Mouse (Mus musculus) midbrain, embryonic 10.5 days (tissue): ENCODE measurements at regions not wholly inside any gene's neighbourhood (a gene's known extent, or its start where the extent isn't known, plus 50 kb on each side); places are given as distances from the start of the nearest gene placed in this dataset.

Source experiments
- DNase-seq: peaks from one replicate; pipeline ENCODE4 v3.0.0-alpha.2; 2017; ENCODE audit warnings: low spot score
- H3K27ac ChIP-seq: fragments of 300-500 bp; sonication (generic); replicated peaks from 2 replicates; pipeline ENCODE4 v1.5.1; 2016; ENCODE audit warnings: mild to moderate bottlenecking
- H3K27me3 ChIP-seq: fragments of 300-500 bp; sonication (generic); 2 replicates; pipeline ENCODE4 v1.6.1; 2016; ENCODE audit warnings: low read depth, mild to moderate bottlenecking; ENCODE audit not compliant: poor library complexity, severe bottlenecking
- H3K36me3 ChIP-seq: fragments of 300-500 bp; sonication (generic); 2 replicates; pipeline ENCODE4 v1.6.1; 2016; ENCODE audit warnings: mild to moderate bottlenecking, moderate library complexity
- H3K4me1 ChIP-seq: fragments of 300-500 bp; sonication (generic); 2 replicates; pipeline ENCODE4 v1.6.1; 2016
- H3K4me3 ChIP-seq: fragments of 300-500 bp; sonication (generic); 2 replicates; pipeline ENCODE4 v1.5.1; 2016; ENCODE audit warnings: mild to moderate bottlenecking, moderate library complexity
- H3K9me3 ChIP-seq: fragments of 300-500 bp; sonication (generic); replicated peaks from 2 replicates; pipeline ENCODE4 v1.6.1; 2016; ENCODE audit warnings: mild to moderate bottlenecking
- WGBS: fragments of 180-500 bp; shearing (Covaris S2); methylation state at CpG from one replicate; pipeline ENCODE4 v1.1.7; 2016; 5-methylcytosine and 5-hydroxymethylcytosine counted together

- H3K4me3 ChIP-seq, result no peak overlapping the region
- H3K4me1 ChIP-seq, result no peaks in the 10 kb centered on the region
- H3K9me3 ChIP-seq, result no peaks in the 10 kb centered on the region
- H3K27ac ChIP-seq, result no peak overlapping the region
- no peaks in the 10 kb centered on the region for H3K36me3 ChIP-seq
- WGBS, result 90% methylated on average over 5 of the region's 5 CpGs
- DNase-seq, result no peak
- H3K27me3 ChIP-seq, result no peaks in the 10 kb centered on the region
These were observed 345.4 kb downstream of the Adgrl2 start for GRCm38 (mm10) chr3:148644924-148645323.

DNA sequence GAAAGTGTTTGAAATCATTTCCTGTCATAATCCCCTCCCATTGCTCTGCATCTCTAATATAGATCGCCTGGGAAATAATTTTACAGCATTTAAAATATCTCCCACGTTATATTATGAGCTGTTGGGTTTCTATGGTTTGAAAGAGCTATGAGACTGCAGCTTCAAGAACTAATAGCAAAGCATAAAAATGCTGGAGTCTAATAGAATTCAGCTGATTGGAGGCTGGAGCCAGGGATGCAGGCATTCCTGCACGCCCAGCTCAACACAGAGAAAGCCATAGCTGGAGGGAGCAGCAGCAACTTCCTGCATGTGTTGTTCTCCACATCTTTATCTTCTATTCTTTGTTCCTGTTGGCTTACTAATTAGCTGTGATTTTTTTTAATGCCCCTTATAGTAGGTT is 348.8 kb downstream of the Adgrl2 start:
- Histone ChIP-seq H3K27me3 (no peaks in the 10 kb centered on the region), H3K9me3 (no peaks in the 10 kb centered on the region; the same call in 1 of the 2 replicates), H3K4me3 (no peak overlapping the region), H3K27ac (no peak overlapping the region), H3K36me3 (no peaks in the 10 kb centered on the region), H3K4me1 (peaks cover 6% of the 10 kb centered on the region)
- DNase-seq, result no peak
- 79% methylated on average over 3 of the region's 3 CpGs for WGBS

GRCm38 (mm10) chr3:148640680-148641101 is 349.7 kb downstream of the Adgrl2 start:
- WGBS, result 65% methylated on average over 3 of the region's 3 CpGs
- Histone ChIP-seq H3K36me3 (no peaks in the 10 kb centered on the region), H3K4me1 (peaks cover 6% of the 10 kb centered on the region), H3K4me3 (no peak overlapping the region), H3K27me3 (no peaks in the 10 kb centered on the region), H3K9me3 (no peaks in the 10 kb centered on the region; the same call in 1 of the 2 replicates), H3K27ac (no peak overlapping the region)
- DNase-seq, result no peak

- Histone ChIP-seq H3K9me3 (no peaks in the 10 kb centered on the region; the same call in 1 of the 2 replicates), H3K4me1 (peaks cover 15% of the 10 kb centered on the region), H3K27ac (no peak overlapping the region), H3K36me3 (no peaks in the 10 kb centered on the region), H3K27me3 (no peaks in the 10 kb centered on the region), H3K4me3 (no peak overlapping the region)
- no peak for DNase-seq
- 78% methylated on average over 4 of the region's 4 CpGs for WGBS
These were observed 355.3 kb downstream of the Adgrl2 start for GRCm38 (mm10) chr3:148635101-148635500.

DNA sequence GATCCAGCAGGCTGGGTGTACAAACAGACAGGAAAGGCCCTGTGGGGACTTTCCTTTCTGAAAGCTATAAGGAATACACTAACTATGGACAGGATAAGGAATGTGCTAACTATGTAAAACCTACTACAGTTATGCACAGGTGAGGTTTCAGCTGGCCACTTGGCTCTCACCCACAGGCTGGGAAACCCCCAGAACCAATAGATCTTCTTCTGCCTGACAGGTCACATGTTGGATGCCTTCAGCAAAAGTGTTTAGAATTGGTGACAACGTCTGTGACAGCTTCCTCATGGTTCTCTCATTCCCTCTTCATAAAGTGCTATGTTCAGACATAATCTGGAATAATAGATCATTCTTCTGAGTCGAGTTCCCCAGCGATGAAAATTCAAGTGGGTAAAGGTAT is 356.0 kb downstream of the Adgrl2 start:
- H3K27ac ChIP-seq, result no peak overlapping the region
- no peaks in the 10 kb centered on the region for H3K36me3 ChIP-seq
- H3K4me3 ChIP-seq, result no peak overlapping the region
- 75% methylated on average over 3 of the region's 3 CpGs for WGBS
- peaks cover 15% of the 10 kb centered on the region for H3K4me1 ChIP-seq
- H3K9me3 ChIP-seq, result no peaks in the 10 kb centered on the region; the same call in 1 of the 2 replicates
- no peaks in the 10 kb centered on the region for H3K27me3 ChIP-seq
- DNase-seq, result no peak

- no peaks in the 10 kb centered on the region for H3K36me3 ChIP-seq
- WGBS, result 97% methylated on average over 6 of the region's 6 CpGs
- no peaks in the 10 kb centered on the region for H3K27me3 ChIP-seq
- no peaks in the 10 kb centered on the region for H3K9me3 ChIP-seq
- no peak overlapping the region for H3K27ac ChIP-seq
- peaks cover 15% of the 10 kb centered on the region for H3K4me1 ChIP-seq
- no peak for DNase-seq
- H3K4me3 ChIP-seq, result no peak overlapping the region
These were observed 357.1 kb downstream of the Adgrl2 start for GRCm38 (mm10) chr3:148633291-148633690.

DNA sequence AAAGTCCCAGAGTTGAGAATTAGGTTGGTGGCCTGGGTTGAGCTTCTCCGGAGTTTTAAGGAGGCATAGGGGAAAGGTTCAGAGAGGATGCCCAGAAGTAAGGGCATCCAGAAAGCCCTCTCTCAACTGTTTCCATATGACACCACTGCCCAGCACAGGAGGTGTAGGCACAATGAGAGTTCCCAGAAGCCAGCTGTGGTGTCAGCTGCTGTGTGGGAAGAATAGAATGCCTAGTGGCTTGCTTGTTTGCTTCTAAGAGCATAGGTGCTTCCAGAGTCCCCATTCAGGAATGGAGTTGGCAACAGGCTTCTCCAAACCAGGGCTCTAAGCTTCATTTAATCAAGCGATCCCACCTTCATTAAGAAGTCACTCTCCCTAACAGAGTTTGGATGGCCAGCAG is 357.9 kb downstream of the Adgrl2 start:
- H3K36me3 ChIP-seq, result no peaks in the 10 kb centered on the region
- no peak overlapping the region for H3K27ac ChIP-seq
- H3K4me1 ChIP-seq, result peaks cover 9% of the 10 kb centered on the region
- no peaks in the 10 kb centered on the region for H3K9me3 ChIP-seq
- DNase-seq, result no peak
- no peaks in the 10 kb centered on the region for H3K27me3 ChIP-seq
- WGBS, result 87% methylated on average over 2 of the region's 2 CpGs
- H3K4me3 ChIP-seq, result no peak overlapping the region

- Histone ChIP-seq H3K27ac (no peak overlapping the region), H3K36me3 (no peaks in the 10 kb centered on the region), H3K9me3 (no peaks in the 10 kb centered on the region), H3K27me3 (no peaks in the 10 kb centered on the region), H3K4me1 (peaks cover 9% of the 10 kb centered on the region), H3K4me3 (no peak overlapping the region)
- no peak for DNase-seq
- 64% methylated on average over 18 of the region's 18 CpGs for WGBS
These were observed 358.8 kb downstream of the Adgrl2 start for GRCm38 (mm10) chr3:148631415-148632192.

- Histone ChIP-seq H3K27me3 (no peaks in the 10 kb centered on the region), H3K36me3 (no peaks in the 10 kb centered on the region), H3K27ac (no peak overlapping the region), H3K4me1 (peaks cover 9% of the 10 kb centered on the region), H3K9me3 (no peaks in the 10 kb centered on the region), H3K4me3 (no peak overlapping the region)
- WGBS, result 79% methylated on average over 7 of the region's 7 CpGs
- no peak for DNase-seq
These were observed 359.5 kb downstream of the Adgrl2 start for GRCm38 (mm10) chr3:148630865-148631264.

DNA sequence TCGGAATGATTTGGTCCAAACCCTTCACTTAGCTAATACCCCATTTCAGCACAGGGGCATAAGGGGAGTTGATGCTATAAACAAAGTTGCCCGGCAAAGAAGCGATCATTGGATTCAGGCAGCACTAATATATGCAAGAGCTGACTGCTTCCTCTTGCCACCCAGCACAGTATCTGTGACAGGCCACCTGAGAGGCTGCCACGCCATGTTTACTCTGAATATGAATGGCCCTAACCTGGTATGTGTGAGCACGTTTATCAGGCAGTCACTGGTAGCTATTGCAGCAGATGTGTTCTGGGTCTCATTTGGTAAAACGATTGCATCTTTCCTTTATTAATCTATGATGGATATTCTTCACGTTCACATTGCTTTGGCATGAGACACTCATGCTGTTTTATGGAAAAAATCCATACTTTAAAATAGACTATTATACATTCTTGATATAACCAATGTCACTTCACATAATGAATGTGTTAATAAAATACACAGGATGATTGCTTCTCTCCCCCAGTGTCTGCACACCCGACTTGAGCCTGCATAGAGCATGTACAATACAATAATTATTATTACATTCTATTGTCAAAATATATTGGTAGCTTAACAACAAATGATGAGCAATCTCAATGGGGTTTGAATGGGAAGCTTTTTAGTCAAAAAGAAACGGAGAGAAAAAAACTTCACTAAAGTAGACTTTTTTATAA is 375.2 kb downstream of the Adgrl2 start:
- H3K36me3 ChIP-seq, result no peaks in the 10 kb centered on the region
- H3K4me1 ChIP-seq, result peaks cover 10% of the 10 kb centered on the region
- no peak overlapping the region for H3K4me3 ChIP-seq
- 81% methylated on average over 9 of the region's 9 CpGs for WGBS
- H3K27me3 ChIP-seq, result no peaks in the 10 kb centered on the region
- H3K9me3 ChIP-seq, result no peaks in the 10 kb centered on the region
- DNase-seq, result no peak
- no peak overlapping the region for H3K27ac ChIP-seq

DNA sequence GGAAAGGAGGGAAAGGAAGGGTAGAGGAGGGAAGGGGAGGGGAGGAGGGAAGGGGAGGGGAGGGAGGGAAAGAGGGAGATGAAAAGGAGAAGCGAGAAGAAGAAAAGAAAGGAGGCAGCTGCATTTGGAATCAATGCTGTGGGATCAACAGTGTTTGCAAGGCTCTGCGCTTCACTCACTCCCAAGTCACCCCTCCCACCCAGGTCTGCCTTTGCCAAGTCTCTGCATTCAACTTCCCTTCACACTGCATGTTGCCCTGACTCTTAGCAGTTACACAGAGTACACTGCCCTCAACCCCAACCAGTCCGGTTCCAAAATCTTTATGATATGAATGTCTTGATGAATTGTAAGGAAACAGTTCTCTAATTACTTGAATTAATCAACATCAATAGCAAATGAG is 376.9 kb downstream of the Adgrl2 start:
- no peak for DNase-seq
- H3K27me3 ChIP-seq, result no peaks in the 10 kb centered on the region
- H3K27ac ChIP-seq, result no peak overlapping the region
- H3K4me1 ChIP-seq, result peaks cover 5% of the 10 kb centered on the region
- H3K9me3 ChIP-seq, result no peaks in the 10 kb centered on the region
- no peak overlapping the region for H3K4me3 ChIP-seq
- 68% methylated on average over 3 of the region's 3 CpGs for WGBS
- H3K36me3 ChIP-seq, result no peaks in the 10 kb centered on the region

DNA sequence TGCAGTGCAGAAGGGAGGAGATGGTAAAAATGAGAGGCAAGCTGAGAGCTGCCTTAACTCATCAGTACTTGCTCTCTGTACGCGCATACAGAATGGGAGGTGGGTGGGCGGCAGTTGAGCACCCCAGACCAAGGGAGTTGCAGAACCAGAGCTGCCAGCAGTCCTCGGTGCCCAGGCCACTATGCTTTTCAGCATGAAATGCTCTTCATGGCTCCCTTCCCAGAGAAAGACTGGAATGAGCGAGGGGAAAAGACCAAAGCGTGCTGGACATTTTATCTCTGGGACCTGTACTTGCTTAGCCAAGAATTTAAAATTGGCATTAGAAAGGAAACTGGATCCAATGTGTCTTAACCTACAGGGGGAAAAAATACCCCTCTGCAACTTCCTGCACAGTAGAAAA is 387.1 kb downstream of the Adgrl2 start:
- WGBS, result 92% methylated on average over 6 of the region's 6 CpGs
- Histone ChIP-seq H3K27ac (no peak overlapping the region), H3K9me3 (no peaks in the 10 kb centered on the region), H3K4me3 (no peak overlapping the region), H3K27me3 (no peaks in the 10 kb centered on the region), H3K36me3 (no peaks in the 10 kb centered on the region), H3K4me1 (no peaks in the 10 kb centered on the region)
- DNase-seq, result no peak

DNA sequence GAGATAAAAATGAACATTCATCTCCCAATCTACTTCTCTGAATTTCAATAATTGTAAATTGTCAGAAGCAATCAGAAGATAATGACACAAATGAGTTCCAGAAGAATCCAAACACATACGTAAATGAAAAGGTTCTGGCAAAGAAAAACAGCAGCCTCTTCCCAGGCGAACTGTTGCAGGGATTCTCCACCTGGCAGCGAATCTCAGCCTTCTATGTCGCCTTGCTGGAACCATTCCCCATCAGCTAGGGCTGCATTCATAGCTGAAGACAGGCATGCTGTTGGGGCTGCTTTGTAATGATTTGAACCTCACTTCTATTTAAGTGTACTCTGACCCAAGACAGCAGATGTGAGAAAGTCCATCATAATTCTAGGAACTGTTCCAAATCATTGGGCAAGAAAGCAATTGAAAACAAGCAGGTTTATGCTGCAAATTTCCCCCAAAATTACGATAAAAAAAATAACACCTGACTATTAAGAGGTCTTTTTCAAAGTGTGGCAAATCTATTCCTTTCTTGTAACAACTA is 387.6 kb downstream of the Adgrl2 start:
- Histone ChIP-seq H3K36me3 (no peaks in the 10 kb centered on the region), H3K4me3 (no peak overlapping the region), H3K27me3 (no peaks in the 10 kb centered on the region), H3K4me1 (no peaks in the 10 kb centered on the region), H3K27ac (no peak overlapping the region), H3K9me3 (no peaks in the 10 kb centered on the region)
- no peak for DNase-seq
- 84% methylated on average over 5 of the region's 5 CpGs for WGBS
